Mouse (Mus musculus) testis, adult 2 months (tissue): ENCODE results near the gene Tbccd1. TPM values are rescaled to one million over a fixed set of nuclear protein-coding genes. Genes with fewer than 3 reads are reported as not detected.

Source experiments
- H3K27ac ChIP-seq: fragments of 200-500 bp; 2 replicates; pipeline ENCODE4 v1.5.1; 2012; ENCODE audit warnings: low read depth, low read length; ENCODE audit not compliant: control insufficient read depth, insufficient read depth
- H3K27me3 ChIP-seq: fragments of 200-500 bp; 2 replicates; pipeline ENCODE4 v1.6.1; 2012; ENCODE audit warnings: mild to moderate bottlenecking, low read length, moderate library complexity; ENCODE audit not compliant: control insufficient read depth, insufficient read depth
- H3K36me3 ChIP-seq: fragments of 200-500 bp; 2 replicates; pipeline ENCODE4 v1.6.1; 2012; ENCODE audit warnings: mild to moderate bottlenecking, low read length; ENCODE audit not compliant: control insufficient read depth, insufficient read depth
- H3K4me1 ChIP-seq: fragments of 200-500 bp; 2 replicates; pipeline ENCODE4 v1.6.1; 2012; ENCODE audit warnings: low read length; ENCODE audit not compliant: control insufficient read depth, insufficient read depth
- H3K4me3 ChIP-seq: fragments of 200-500 bp; 2 replicates; pipeline ENCODE4 v1.5.1; 2012; ENCODE audit warnings: low read depth, mild to moderate bottlenecking, low read length, moderate library complexity, mixed read lengths; ENCODE audit not compliant: control insufficient read depth
- CTCF ChIP-seq: fragments of 200-500 bp; IDR thresholded peaks from 2 replicates; pipeline ENCODE4 v1.5.1; 2012; ENCODE audit warnings: low read depth, mild to moderate bottlenecking, inconsistent platforms, low read length, moderate library complexity; ENCODE audit not compliant: control insufficient read depth, insufficient read depth, insufficient replicate concordance
- POLR2A ChIP-seq: fragments of 200-500 bp; IDR thresholded peaks from 2 replicates; pipeline ENCODE4 v1.6.1; 2012; ENCODE audit warnings: low read depth, mild to moderate bottlenecking, inconsistent platforms, low read length, moderate library complexity; ENCODE audit not compliant: control insufficient read depth
- polyA plus RNA-seq: library from polyadenylated mRNA; depleted of rRNA; stranded (reverse); fragments of >200 nt; gene quantifications from 2 replicates; pipeline ENCODE4 v1.2.3, GENCODE M21; 2012

The Tbccd1 gene
- polyA plus RNA-seq, 1 experiment, result 21.2 TPM

DNA sequence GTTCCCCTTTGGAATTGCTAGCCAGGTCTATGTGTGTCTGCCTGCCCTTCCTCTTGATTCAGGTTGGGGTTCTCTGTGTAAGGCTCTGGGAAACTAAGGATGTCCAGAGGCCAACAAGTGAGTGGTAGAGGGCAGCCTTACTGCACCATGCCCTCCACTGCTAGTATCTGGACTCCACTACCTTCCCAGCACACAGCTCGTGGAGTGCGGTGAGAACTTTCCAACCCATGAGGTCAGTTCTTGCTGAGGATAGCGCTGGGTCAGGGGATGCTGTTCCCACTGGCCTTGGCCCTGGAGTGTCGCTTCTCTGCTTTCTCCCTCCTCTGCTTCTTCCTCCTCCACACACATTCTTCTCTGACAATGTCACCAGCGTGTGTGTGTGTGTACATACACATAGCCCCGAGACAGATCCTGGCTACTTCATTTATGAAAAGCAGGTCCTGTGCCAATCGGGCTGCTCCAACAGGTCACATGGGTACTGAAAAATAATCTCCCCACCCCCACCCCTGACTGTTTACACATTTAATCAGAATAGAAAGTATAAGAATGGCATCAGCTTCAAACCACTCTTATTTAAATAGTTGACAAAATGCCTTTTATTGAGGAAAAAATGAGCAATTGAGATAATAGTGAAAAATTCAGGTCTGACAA, 22.6 kb upstream of the Tbccd1 start:
- Histone ChIP-seq H3K27ac (no peak overlapping the region), H3K4me3 (no peak overlapping the region), H3K27me3 (no peaks in the 10 kb centered on the region), H3K4me1 (no peaks in the 10 kb centered on the region), H3K36me3 (no peaks in the 10 kb centered on the region)
- TF ChIP-seq CTCF (no peak), POLR2A (no peak)

DNA sequence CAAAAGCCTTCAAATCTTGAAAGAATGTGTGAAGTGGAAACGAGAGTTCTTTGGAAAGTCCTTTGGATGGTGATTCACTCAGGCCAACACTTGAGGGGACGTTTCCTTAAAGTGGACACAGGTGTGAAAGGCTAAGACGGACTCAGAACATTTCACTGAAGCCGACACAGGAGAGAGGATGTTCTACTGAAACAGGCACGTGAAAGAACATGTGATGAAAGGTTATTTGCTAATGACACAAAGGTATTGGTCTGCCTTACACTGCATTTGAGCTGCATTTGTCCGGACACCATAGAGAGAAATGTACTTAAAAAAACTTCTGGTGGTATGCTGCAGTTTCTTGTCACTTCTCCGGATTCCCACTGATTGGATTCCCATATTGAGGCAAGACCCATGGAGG, 21.2 kb upstream of the Tbccd1 start:
- Histone ChIP-seq H3K27ac (no peak overlapping the region), H3K4me1 (no peaks in the 10 kb centered on the region), H3K4me3 (no peak overlapping the region), H3K27me3 (no peaks in the 10 kb centered on the region), H3K36me3 (no peaks in the 10 kb centered on the region)
- TF ChIP-seq POLR2A (no peak), CTCF (no peak)

DNA sequence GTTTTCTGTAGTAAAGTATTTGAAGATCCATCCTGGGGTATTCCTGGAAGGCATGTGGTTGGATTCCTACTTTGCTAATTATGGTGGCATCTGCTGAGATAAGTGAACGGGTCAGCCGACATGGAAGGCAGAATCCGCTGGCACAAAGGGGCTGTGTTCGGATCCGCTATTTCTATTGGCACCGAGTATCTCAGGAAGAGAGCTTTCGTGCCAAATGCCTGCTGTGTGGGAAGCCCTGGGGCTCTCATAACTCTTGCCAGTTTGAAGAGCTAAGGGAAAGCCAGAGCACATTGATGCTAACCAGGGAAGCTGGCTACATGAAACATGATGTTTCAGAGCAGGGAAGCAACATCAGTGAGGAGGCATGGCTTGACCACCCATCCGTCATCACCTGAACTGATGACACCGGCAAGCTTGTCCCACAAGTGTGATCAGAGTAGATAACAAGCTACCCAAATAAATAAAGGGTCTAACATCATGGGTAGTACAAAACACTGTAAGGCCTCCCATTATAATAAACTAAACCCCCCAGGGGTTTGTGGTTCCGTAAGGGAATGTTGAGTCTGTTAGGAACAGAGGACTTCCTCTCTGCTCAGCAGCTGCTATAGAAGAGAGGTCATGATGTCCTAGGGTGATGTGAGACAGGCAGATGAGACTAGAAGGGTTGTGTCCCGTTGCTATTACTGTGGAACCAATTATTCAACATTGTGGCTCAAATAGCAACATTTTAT, 20.4 kb upstream of the Tbccd1 start:
- Histone ChIP-seq H3K27me3 (no peaks in the 10 kb centered on the region), H3K4me3 (no peak overlapping the region), H3K27ac (no peak overlapping the region), H3K4me1 (no peaks in the 10 kb centered on the region), H3K36me3 (no peaks in the 10 kb centered on the region)
- no peak for TF ChIP-seq POLR2A
- no peak for TF ChIP-seq CTCF

DNA sequence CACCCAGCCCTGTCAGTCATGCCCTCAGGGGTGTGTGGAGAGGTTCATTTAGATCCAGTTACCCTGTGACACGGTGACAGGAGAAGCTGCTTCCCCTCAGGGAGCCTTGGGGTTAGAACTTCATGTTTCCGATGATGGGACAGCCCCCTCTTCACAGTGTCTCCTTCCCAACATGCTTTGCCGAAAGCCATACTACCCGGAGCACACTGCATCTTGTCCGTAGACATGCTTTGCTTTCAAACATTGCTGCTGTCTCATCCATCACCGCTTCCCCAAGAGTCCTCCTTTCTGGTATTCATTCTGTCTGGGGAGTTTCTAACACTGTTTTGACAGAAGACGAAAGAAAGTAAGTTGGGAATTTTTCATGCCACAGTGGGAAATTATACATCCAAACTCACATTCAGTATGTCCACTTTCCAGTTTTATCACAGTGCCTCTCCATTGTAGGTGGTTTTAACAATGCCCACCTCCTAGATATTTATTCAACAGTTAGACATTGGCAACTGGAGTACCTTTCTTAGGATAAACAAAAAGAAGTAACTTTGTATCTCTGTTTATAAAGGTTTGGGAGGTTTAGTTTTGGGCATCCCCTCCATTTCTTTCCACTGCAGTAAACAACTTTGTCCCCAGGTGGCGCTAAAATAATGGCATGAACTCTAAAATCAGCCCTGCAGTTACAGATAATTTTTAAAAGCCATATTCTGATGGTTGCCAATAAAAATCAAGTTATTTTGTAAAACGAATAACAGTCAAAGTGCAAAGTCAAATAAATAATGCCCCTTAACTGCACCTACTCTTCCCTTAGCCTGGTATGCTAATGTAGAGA, 19.0 kb upstream of the Tbccd1 start:
- Histone ChIP-seq H3K4me3 (no peak overlapping the region), H3K27ac (no peak overlapping the region), H3K36me3 (peaks cover 2% of the 10 kb centered on the region; the same call in 1 of the 2 replicates), H3K27me3 (no peaks in the 10 kb centered on the region), H3K4me1 (no peaks in the 10 kb centered on the region)
- TF ChIP-seq CTCF (no peak), POLR2A (no peak)

DNA sequence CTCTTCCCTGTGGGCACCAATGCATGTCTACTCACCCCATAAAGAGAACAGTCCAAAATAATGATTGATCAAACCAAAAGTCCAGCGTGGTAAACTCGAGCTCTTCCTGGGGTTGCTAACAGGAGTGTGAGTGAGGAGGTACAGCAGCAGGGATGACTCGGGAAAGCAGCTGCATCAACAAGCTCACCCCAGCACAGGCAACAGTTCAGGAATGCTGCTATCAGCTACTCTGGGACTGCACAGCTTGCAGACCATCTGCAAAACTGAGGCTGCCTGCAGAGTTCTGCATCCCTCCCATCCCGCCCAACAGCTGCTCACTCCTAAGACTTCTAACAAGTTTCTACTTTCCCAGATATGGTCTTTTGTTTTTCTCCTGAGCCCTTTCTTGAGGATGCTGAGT, 15.9 kb upstream of the Tbccd1 start:
- Histone ChIP-seq H3K36me3 (peaks cover 6% of the 10 kb centered on the region), H3K27ac (no peak overlapping the region), H3K4me3 (no peak overlapping the region)

DNA sequence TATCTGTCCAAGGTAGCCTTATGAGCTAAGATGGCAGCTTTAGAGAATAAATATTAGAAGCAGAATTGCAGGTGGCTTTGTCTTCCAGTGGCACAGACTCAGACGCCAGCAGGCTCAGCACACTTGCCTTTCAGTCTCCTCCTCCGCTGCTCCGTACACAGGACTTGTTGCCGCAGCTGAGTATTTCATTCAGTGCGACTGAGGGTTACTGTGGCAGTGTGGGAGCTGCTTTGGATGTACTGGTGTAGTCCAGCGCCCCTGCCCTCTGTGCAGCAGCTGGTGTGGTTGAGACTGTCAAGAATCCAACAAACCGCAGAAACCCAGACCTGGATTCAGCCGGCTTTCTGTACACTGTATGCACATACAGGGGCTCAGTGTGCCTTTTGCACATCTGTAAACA, 14.9 kb upstream of the Tbccd1 start:
- H3K27me3 ChIP-seq, result no peaks in the 10 kb centered on the region
- no peak overlapping the region for H3K4me3 ChIP-seq
- H3K27ac ChIP-seq, result no peak overlapping the region
- no peaks in the 10 kb centered on the region for H3K4me1 ChIP-seq
- no peak for TF ChIP-seq CTCF
- no peak for TF ChIP-seq POLR2A
- peaks cover 6% of the 10 kb centered on the region for H3K36me3 ChIP-seq

More for the DNA sequence above, 15.9 kb upstream of the Tbccd1 start:
- TF ChIP-seq POLR2A (no peak), CTCF (no peak)
- H3K27me3 ChIP-seq, result no peaks in the 10 kb centered on the region
- no peaks in the 10 kb centered on the region for H3K4me1 ChIP-seq

DNA sequence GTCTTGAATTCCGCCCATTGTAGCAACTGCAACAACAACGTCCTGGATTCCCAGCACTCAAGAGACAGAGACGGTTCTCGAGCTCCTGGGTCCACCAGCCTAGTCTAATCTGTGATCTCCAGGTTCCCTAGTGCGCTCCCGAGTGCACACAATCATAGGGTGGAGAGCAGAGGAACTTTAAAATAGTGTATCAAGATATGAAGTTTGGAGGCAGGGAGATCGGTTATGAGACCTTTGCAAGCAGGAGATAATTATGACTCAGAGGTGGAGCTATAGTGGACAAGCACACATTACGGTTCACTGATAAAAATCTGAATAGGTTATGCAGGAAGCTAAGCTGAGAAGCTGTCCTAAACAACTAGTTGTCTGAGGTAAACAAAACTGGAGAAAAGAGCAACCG, 696 bp downstream of the Tbccd1 start:
- H3K36me3 ChIP-seq, result no peaks in the 10 kb centered on the region
- peaks cover 6% of the 10 kb centered on the region for H3K4me1 ChIP-seq
- no peaks in the 10 kb centered on the region for H3K27me3 ChIP-seq
- TF ChIP-seq CTCF (no peak), POLR2A (no peak)
- H3K27ac ChIP-seq, result no peak overlapping the region; the same call in 1 of the 2 replicates
- H3K4me3 ChIP-seq, result peak overlapping the region; percentile 97; the same call in 1 of the 2 replicates
